Mouse (Mus musculus) neural tube, embryonic 11.5 days (tissue): Measurements from ENCODE around the gene Gm15056. TPM values are rescaled to one million over a fixed set of nuclear protein-coding genes. Genes with fewer than 3 reads are reported as not detected.

Experiments
- polyA plus RNA-seq: library from polyadenylated mRNA; unstranded; fragments of >200 nt; fragmentation: Nextera tagmentation; extraction: Ambion mirVana; gene quantifications from 2 replicates; pipeline ENCODE4 v1.2.1, GENCODE M21; 2014

Gm15056 gene
- polyA plus RNA-seq, 1 experiment from 2014 or later = not detected

Other genes starting within 250 kb of the Gm15056 start
- gene Defb33, start 10.0 kb downstream of the Gm15056 start, polyA plus RNA-seq = not detected in 2 replicates
- gene Gm6040, start 19.4 kb upstream of the Gm15056 start, polyA plus RNA-seq = not detected in 2 replicates
- gene AY761185, start 42.1 kb upstream of the Gm15056 start, polyA plus RNA-seq = not detected in 2 replicates
- not detected in 2 replicates for gene Defa21, start 122.9 kb upstream of the Gm15056 start, polyA plus RNA-seq
- not detected in 2 replicates for gene Defa23, start 152.4 kb upstream of the Gm15056 start, polyA plus RNA-seq
- gene Defa35, start 162.4 kb upstream of the Gm15056 start, polyA plus RNA-seq = not detected in 2 replicates
- not detected in 2 replicates for gene Defa25, start 181.8 kb upstream of the Gm15056 start, polyA plus RNA-seq
- gene Gm14851, start 193.4 kb upstream of the Gm15056 start, polyA plus RNA-seq = not detected in 2 replicates
- not detected in 2 replicates for gene Defa30, start 232.0 kb upstream of the Gm15056 start, polyA plus RNA-seq